Mouse (Mus musculus) common myeloid progenitor, adult 5-6 weeks (primary cell): ENCODE results near the gene Tomt. TPM values are rescaled to one million over a fixed set of nuclear protein-coding genes. Genes with fewer than 3 reads are reported as not detected.
"Not testable (repeated sequence)": the region's sequence is repeated elsewhere in the genome, so short reads cannot be mapped to it uniquely, and the experiment has no call there.

Experiments
- ATAC-seq: replicated peaks from 2 replicates; pipeline ENCODE4 v1.8.0; 2016; ENCODE audit warnings: low read depth, mild to moderate bottlenecking, moderate TSS enrichment, inconsistent platforms; ENCODE audit not compliant: poor library complexity, severe bottlenecking
- total RNA-seq: library from RNA; stranded (forward); fragments of 200-1000, 187-1606 nt; gene quantifications from 2 replicates; pipeline ENCODE4 v1.2.3, GENCODE M21; 2017

Gene Tomt
- total RNA-seq = 0.19 and 0.91 TPM in 2 replicates

GRCm38 (mm10) chr7:101906287-101906681, at the start of gene Tomt:
TSS of gene Tomt (minus strand) at chr7:101906359.
- no peak for ATAC-seq

GRCm38 (mm10) chr7:101955862-101956261, 49.7 kb upstream of the Tomt start:
- no peak for ATAC-seq

GRCm38 (mm10) chr7:101955276-101955675, 49.1 kb upstream of the Tomt start:
- no peak for ATAC-seq

GRCm38 (mm10) chr7:101954163-101954562, 48.0 kb upstream of the Tomt start:
- no peak for ATAC-seq

GRCm38 (mm10) chr7:101952098-101952497, 45.9 kb upstream of the Tomt start:
- peak; percentile 72 for ATAC-seq

- no peak for ATAC-seq
These were observed 45.5 kb upstream of the Tomt start for GRCm38 (mm10) chr7:101951648-101952047.

- ATAC-seq = peak; percentile 86
These were observed 42.8 kb upstream of the Tomt start for GRCm38 (mm10) chr7:101949008-101949407.

GRCm38 (mm10) chr7:101939758-101940157, 33.6 kb upstream of the Tomt start:
- ATAC-seq = no peak

- ATAC-seq = no peak
These were observed 32.2 kb upstream of the Tomt start for GRCm38 (mm10) chr7:101938348-101938747.

- no peak for ATAC-seq
These were observed 31.4 kb upstream of the Tomt start for GRCm38 (mm10) chr7:101937569-101937968.

GRCm38 (mm10) chr7:101936996-101937395, 30.8 kb upstream of the Tomt start:
- ATAC-seq = no peak

GRCm38 (mm10) chr7:101935957-101936356, 29.8 kb upstream of the Tomt start:
- no peak for ATAC-seq

GRCm38 (mm10) chr7:101933751-101934240, 27.6 kb upstream of the Tomt start, which contains the start of the genes Lrrc51 and Numa1:
TSS of gene Lrrc51 (minus strand) at chr7:101933895.
TSS of gene Numa1 (plus strand) at chr7:101934111.
- peak; percentile 96 for ATAC-seq

- peak; percentile 11; the same call in 1 of the 2 replicates for ATAC-seq
These were observed 27.1 kb upstream of the Tomt start for GRCm38 (mm10) chr7:101933300-101933699.

- ATAC-seq = no peak
These were observed 26.4 kb upstream of the Tomt start for GRCm38 (mm10) chr7:101932551-101932950.

GRCm38 (mm10) chr7:101928093-101928492, 21.9 kb upstream of the Tomt start:
- no peak for ATAC-seq

- not testable (repeated sequence) for ATAC-seq
These were observed 19.7 kb upstream of the Tomt start for GRCm38 (mm10) chr7:101925892-101926291.

- ATAC-seq = peak; percentile 94
These were observed 11.9 kb upstream of the Tomt start for GRCm38 (mm10) chr7:101918071-101918470.

- ATAC-seq = peak; percentile 43; the same call in 1 of the 2 replicates
These were observed 5.8 kb upstream of the Tomt start for GRCm38 (mm10) chr7:101911982-101912381.

- no peak for ATAC-seq
These were observed 4.0 kb upstream of the Tomt start for GRCm38 (mm10) chr7:101910138-101910537.

GRCm38 (mm10) chr7:101908367-101908766, 2.2 kb upstream of the Tomt start:
- ATAC-seq = no peak

- ATAC-seq = no peak
These were observed 537 bp upstream of the Tomt start for GRCm38 (mm10) chr7:101906696-101907095.
